9 mouse cellular contexts compared by ENCODE assay signal in genomic region chr5:22747305-22747704, GRCm38 (mm10). TPM values are rescaled to one million over a fixed set of nuclear protein-coding genes. Genes with fewer than 3 reads are reported as not detected.
DNase-seq lines count a peak whose midpoint lies in the region; ATAC-seq and TF ChIP-seq lines count a peak whose summit lies in the region.
"Had no signal": no experiment of that assay in that cellular context is flagged by ENCODE, and none has a peak within 500 bp of the region (broad histone marks: within the 10 kb centered on the region; RNA-seq: fewer than 3 reads in every experiment).

No protein-coding gene starts in this region.

- H3K9me3 ChIP-seq in limb, embryonic 14.5 days (ENCODE audit: control insufficient read depth, low read length), result no peaks in the 10 kb centered on the region

- no peaks in the 10 kb centered on the region for H3K27me3 ChIP-seq in cerebellum, adult 2 months (ENCODE audit: control insufficient read depth, insufficient read depth, low read length)
- peaks cover 34% of the 10 kb centered on the region for H3K27me3 ChIP-seq in limb, embryonic 14.5 days (ENCODE audit: control insufficient read depth, insufficient read depth, low read length)

- peak overlapping the region; percentile 46 for H3K4me3 ChIP-seq in cerebellum, adult 2 months (replicated peaks; ENCODE audit: insufficient read depth, low read depth, low read length)
- H3K4me3 ChIP-seq in limb, embryonic 14.5 days (replicated peaks; ENCODE audit: low read length), result peak overlapping the region; percentile 56; the same call in 1 of the 2 replicates

- no peak overlapping the region for H3K9ac ChIP-seq in limb, embryonic 14.5 days (ENCODE audit: low read depth, low read length, severe bottlenecking)
- H3K9ac ChIP-seq: liver, embryonic 14.5 days had no signal

- TF ChIP-seq CTCF in cerebellum, adult 2 months (IDR thresholded peaks at IDR 0.05; ENCODE audit: borderline replicate concordance, insufficient read depth, low read depth, low read length), result no peak

- no peaks in the 10 kb centered on the region for H3K4me1 ChIP-seq in cerebellum, adult 2 months (ENCODE audit: control insufficient read depth, insufficient read depth, low read length)
- 0 out of 2 replicates have a peak, but pooled peaks cover 3% of the 10 kb centered on the region for H3K4me1 ChIP-seq in limb, embryonic 14.5 days (ENCODE audit: control insufficient read depth, insufficient read depth, low read length)

- no peak overlapping the region for H3K27ac ChIP-seq in cerebellum, adult 2 months (ENCODE audit: insufficient read depth, low read length)
- no peak overlapping the region for H3K27ac ChIP-seq in limb, embryonic 14.5 days (replicated peaks; ENCODE audit: low read depth, low read length)
- H3K27ac ChIP-seq: liver, embryonic 14.5 days had no signal

- peak overlapping the region; percentile 96 for H3K4me2 ChIP-seq in limb, embryonic 14.5 days (replicated peaks; ENCODE audit: low read depth, low read length, severe bottlenecking)

- DNase-seq in cerebellum, adult 2 months, result no peak
- DNase-seq in cerebellum, adult 11-12 months, result no peak
- peak; percentile 8 for DNase-seq in thymus, postnatal 4 days
- no peak for DNase-seq in thymus, postnatal 25 days
- no peak for DNase-seq in limb, embryonic 14.5 days (ENCODE audit: low spot score)
- DNase-seq in natural killer cell, adult 2 months (ENCODE audit: low spot score in 2 of 2), result no peak
- DNase-seq in kidney, postnatal 10 days, result no peak
- DNase-seq in right cerebral cortex, postnatal 36 days (ENCODE audit: low spot score in 2 of 2), result no peak

- H3K36me3 ChIP-seq in limb, embryonic 14.5 days (ENCODE audit: control insufficient read depth, insufficient read depth, low read length), result no peaks in the 10 kb centered on the region

- TF ChIP-seq POLR2A in cerebellum, adult 2 months (IDR thresholded peaks at IDR 0.05; ENCODE audit: borderline replicate concordance, insufficient read depth, low read length), result no peak
- TF ChIP-seq POLR2A in limb, embryonic 14.5 days (IDR thresholded peaks at IDR 0.05; ENCODE audit: borderline replicate concordance, extremely low read depth, insufficient read depth, insufficient read length), result no peak

- 32% methylated on average over 7 of the region's 7 CpGs for WGBS in cerebellum, adult 2 months
- 2% methylated on average over 7 of the region's 7 CpGs for WGBS in limb, embryonic 14.5 days

- ATAC-seq in limb, embryonic 14.5 days (ENCODE audit: low FRiP score, low read depth), result no peak

RNA-seq across cellular contexts. Expression of gene Lhfpl3, which starts 1.4 kb away (rescaled TPM):
- 29.2 and 31.5 TPM in 2 replicates for polyA plus RNA-seq in cerebellum, adult 2 months (2012; rRNA removed)
- 0.82 and 0.85 TPM in 2 replicates for polyA plus RNA-seq in limb, embryonic 14.5 days (2012; rRNA removed)
- 0.72 and 0.75 TPM in 2 replicates for polyA plus RNA-seq in limb, embryonic 14.5 days (2014; fragmentation: Nextera tagmentation; extraction: Ambion mirVana)

Comparison
In these comparisons a context has a peak if more than half of its experiments do, and no peak if none do; other contexts are left out.
1. RNA of gene Lhfpl3, which starts 1.4 kb away (polyA plus RNA-seq): 29.2 to 31.5 TPM in cerebellum, adult 2 months; 0.72 to 0.85 TPM in limb, embryonic 14.5 days; every median in the first group is over 10 times any median in the second.